Mouse (Mus musculus): ENCODE measurements around the gene Gm17334. TPM values are rescaled to one million over a fixed set of nuclear protein-coding genes. Genes with fewer than 3 reads are reported as not detected.

Gene Gm17334
- total and polyA plus RNA-seq, 3 experiments, result not detected

DNA sequence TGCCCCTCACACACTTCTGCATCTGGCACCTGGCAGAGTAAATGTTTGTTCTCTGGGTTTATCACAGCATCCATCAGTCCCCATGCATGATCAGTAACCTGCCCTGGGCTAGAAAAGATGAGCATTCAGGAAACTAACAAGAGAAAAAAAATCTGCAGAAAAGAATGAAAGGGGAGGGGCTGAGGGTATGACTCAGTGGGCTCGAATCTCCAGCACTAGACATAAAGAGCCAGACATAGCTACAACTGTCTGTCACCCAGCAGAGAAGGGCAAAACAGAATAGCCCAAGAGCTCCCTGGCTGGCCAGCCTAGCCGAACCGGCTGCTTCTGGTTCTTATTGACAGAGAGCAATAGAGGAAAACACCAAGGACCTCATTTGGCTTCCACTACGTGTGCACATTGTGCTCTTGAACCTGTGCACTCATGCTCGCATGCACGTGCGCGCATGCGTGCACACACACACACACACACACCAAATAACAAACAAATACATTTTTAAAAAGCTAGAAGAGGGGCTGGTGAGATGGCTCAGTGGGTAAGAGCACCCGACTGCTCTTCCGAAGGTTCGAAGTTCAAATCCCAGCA is 17.9 kb downstream of the Gm17334 start:
- Histone ChIP-seq H3K79me2 (ENCODE audit: control insufficient read depth, insufficient read depth, low read length, poor library complexity) (no peaks in the 10 kb centered on the region), H3K4me1 (ENCODE audit: control insufficient read depth in 1 of 2, insufficient read depth in 2 of 2, low read length in 2 of 2) (no peaks in the 10 kb centered on the region), H3K4me3 (ENCODE audit: control insufficient read depth in 1 of 2, insufficient read depth in 1 of 2, low read depth in 2 of 2, low read length in 2 of 2) (no peak overlapping the region), H3K27me3 (ENCODE audit: control insufficient read depth in 1 of 2, insufficient read depth in 2 of 2, low read length in 2 of 2) (peaks cover 5 to 12% of the 10 kb centered on the region in 2 experiments), H3K9ac (ENCODE audit: control insufficient read depth, low read depth, low read length, poor library complexity, severe bottlenecking) (no peak overlapping the region), H3K36me3 (ENCODE audit: control insufficient read depth in 1 of 2, insufficient read depth in 2 of 2, low read length in 2 of 2) (no peaks in the 10 kb centered on the region), H3K9me3 (replicated peaks; ENCODE audit: insufficient read depth, low read length) (no peaks in the 10 kb centered on the region), H3K27ac (ENCODE audit: control insufficient read depth, low read depth, low read length) (no peak overlapping the region)
- TF ChIP-seq NRF1 (IDR thresholded peaks at IDR 0.05; ENCODE audit: insufficient read depth, low read depth, low read length, poor library complexity, severe bottlenecking) (no peak), UBTF (IDR thresholded peaks at IDR 0.05; ENCODE audit: borderline replicate concordance, insufficient read depth, low read depth, low read length) (no peak), ZMIZ1 (IDR thresholded peaks at IDR 0.05; ENCODE audit: low read depth, low read length) (no peak), CTCF (IDR thresholded peaks at IDR 0.05 in 2 of 3, conservative IDR thresholded peaks at IDR 0.05 in 1 of 3; ENCODE audit: control insufficient read depth in 1 of 3, insufficient read depth in 1 of 3, low read depth in 2 of 3, low read length in 3 of 3, poor library complexity in 1 of 3, severe bottlenecking in 1 of 3) (no peak), ETS1 (IDR thresholded peaks at IDR 0.05; ENCODE audit: low read depth, low read length) (no peak), EP300 (IDR thresholded peaks at IDR 0.05; ENCODE audit: low read depth in 1 of 2, low read length in 2 of 2) (no peak), ZKSCAN1 (IDR thresholded peaks at IDR 0.05; ENCODE audit: low read depth, low read length) (no peak), MYC (IDR thresholded peaks at IDR 0.05; ENCODE audit: low read depth, low read length) (no peak), MXI1 (IDR thresholded peaks at IDR 0.05; ENCODE audit: low read depth, low read length) (no peak), RCOR1 (IDR thresholded peaks at IDR 0.05; ENCODE audit: low read depth, low read length) (no peak)
- DNase-seq (ENCODE audit: low read depth, low spot score), result no peak

DNA sequence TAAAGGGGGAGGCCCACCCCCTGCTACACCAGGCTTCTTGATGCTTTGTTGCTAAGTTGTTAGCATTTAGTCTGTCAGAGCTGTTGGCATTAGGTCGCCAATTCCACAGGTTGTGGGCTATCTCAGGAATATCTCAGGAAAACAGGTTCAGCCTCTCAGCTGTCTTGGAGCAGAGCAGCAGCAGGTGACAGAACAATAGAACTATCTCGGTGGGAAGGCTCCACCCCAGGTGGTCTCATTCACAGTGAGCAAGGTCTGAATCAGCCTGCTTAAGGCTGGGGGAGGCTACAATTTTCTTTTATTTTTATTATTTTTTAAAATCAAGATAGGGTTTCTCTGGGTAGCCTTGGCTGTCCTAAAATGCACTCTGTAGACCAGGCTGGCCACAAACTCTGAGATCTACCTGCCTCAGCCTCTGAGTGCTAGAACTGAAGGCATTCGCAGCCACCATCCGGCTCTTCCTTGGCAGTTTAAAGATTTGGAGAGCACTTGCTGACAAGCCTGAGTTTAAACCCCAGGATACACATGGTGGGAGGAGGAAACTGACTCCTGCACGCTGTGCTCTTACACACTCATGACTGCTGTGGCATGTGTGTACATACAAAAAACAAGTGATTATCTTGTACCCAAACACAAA is 23.2 kb downstream of the Gm17334 start:
- H3K9ac ChIP-seq (ENCODE audit: control insufficient read depth, low read depth, low read length, poor library complexity, severe bottlenecking), result no peak overlapping the region
- no peak for TF ChIP-seq NRF1 (IDR thresholded peaks at IDR 0.05; ENCODE audit: insufficient read depth, low read depth, low read length, poor library complexity, severe bottlenecking)
- no peak for TF ChIP-seq KAT2A (conservative IDR thresholded peaks at IDR 0.05; ENCODE audit: low read depth, low read length)
- TF ChIP-seq TCF12 (IDR thresholded peaks at IDR 0.05; ENCODE audit: low read depth, low read length), result no peak
- no peak for TF ChIP-seq ELF1 (IDR thresholded peaks at IDR 0.05; ENCODE audit: low read depth, low read length)
- TF ChIP-seq ZC3H11A (IDR thresholded peaks at IDR 0.05; ENCODE audit: low read depth, low read length), result no peak
- TF ChIP-seq HCFC1 (IDR thresholded peaks at IDR 0.05; ENCODE audit: low read depth, low read length), result no peak
- no peak for TF ChIP-seq POLR2A (IDR thresholded peaks at IDR 0.05; ENCODE audit: control insufficient read depth in 1 of 2, insufficient read depth in 1 of 2, low read depth in 1 of 2, low read length in 2 of 2, poor library complexity in 1 of 2)
- no peak for TF ChIP-seq CHD2 (IDR thresholded peaks at IDR 0.05; ENCODE audit: low read length)
- TF ChIP-seq MAFK (IDR thresholded peaks at IDR 0.05; ENCODE audit: borderline replicate concordance, low read depth, low read length), result no peak
- TF ChIP-seq POLR2AphosphoS2 (IDR thresholded peaks at IDR 0.05; ENCODE audit: low read length), result no peak
- TF ChIP-seq MAZ (IDR thresholded peaks at IDR 0.05; ENCODE audit: low read depth, low read length), result no peak
- no peak for TF ChIP-seq CTCF (IDR thresholded peaks at IDR 0.05 in 2 of 3, conservative IDR thresholded peaks at IDR 0.05 in 1 of 3; ENCODE audit: control insufficient read depth in 1 of 3, insufficient read depth in 1 of 3, low read depth in 2 of 3, low read length in 3 of 3, poor library complexity in 1 of 3, severe bottlenecking in 1 of 3)
- no peak for TF ChIP-seq ZMIZ1 (IDR thresholded peaks at IDR 0.05; ENCODE audit: low read depth, low read length)
- TF ChIP-seq BHLHE40 (IDR thresholded peaks at IDR 0.05; ENCODE audit: borderline replicate concordance, low read depth, low read length), result no peak
- no peak for TF ChIP-seq EP300 (IDR thresholded peaks at IDR 0.05; ENCODE audit: low read depth in 1 of 2, low read length in 2 of 2)
- TF ChIP-seq MXI1 (IDR thresholded peaks at IDR 0.05; ENCODE audit: low read depth, low read length), result no peak
- TF ChIP-seq USF2 (IDR thresholded peaks at IDR 0.05; ENCODE audit: borderline replicate concordance in 1 of 2, insufficient read depth in 1 of 2, low read depth in 1 of 2, low read length in 2 of 2), result no peak
- no peak for TF ChIP-seq USF1 (IDR thresholded peaks at IDR 0.05; ENCODE audit: low read depth, low read length)
- TF ChIP-seq MYC (IDR thresholded peaks at IDR 0.05; ENCODE audit: low read depth, low read length), result no peak
- no peak overlapping the region for H3K4me3 ChIP-seq (ENCODE audit: control insufficient read depth in 1 of 2, insufficient read depth in 1 of 2, low read depth in 2 of 2, low read length in 2 of 2)
- DNase-seq (ENCODE audit: low read depth, low spot score), result no peak
- no peaks in the 10 kb centered on the region for H3K79me2 ChIP-seq (ENCODE audit: control insufficient read depth, insufficient read depth, low read length, poor library complexity)
- H3K27me3 ChIP-seq (ENCODE audit: control insufficient read depth in 1 of 2, insufficient read depth in 2 of 2, low read length in 2 of 2), result peaks cover 7 to 14% of the 10 kb centered on the region in 2 experiments
- H3K9me3 ChIP-seq (replicated peaks; ENCODE audit: insufficient read depth, low read length), result no peaks in the 10 kb centered on the region
- no peak overlapping the region for H3K27ac ChIP-seq (ENCODE audit: control insufficient read depth, low read depth, low read length)
- no peaks in the 10 kb centered on the region for H3K4me1 ChIP-seq (ENCODE audit: control insufficient read depth in 1 of 2, insufficient read depth in 2 of 2, low read length in 2 of 2)
- H3K36me3 ChIP-seq (ENCODE audit: control insufficient read depth in 1 of 2, insufficient read depth in 2 of 2, low read length in 2 of 2), result no peaks in the 10 kb centered on the region

Data from MEL (cell line).